Mouse (Mus musculus): ENCODE data around the gene Nr2c2ap. TPM values are rescaled to one million over a fixed set of nuclear protein-coding genes. Genes with fewer than 3 reads are reported as not detected.

The Nr2c2ap gene
- 16.8 and 17.4 TPM in 2 replicates for polyA plus RNA-seq (2015; fragmentation: Nextera tagmentation; extraction: Ambion mirVana)

DNA sequence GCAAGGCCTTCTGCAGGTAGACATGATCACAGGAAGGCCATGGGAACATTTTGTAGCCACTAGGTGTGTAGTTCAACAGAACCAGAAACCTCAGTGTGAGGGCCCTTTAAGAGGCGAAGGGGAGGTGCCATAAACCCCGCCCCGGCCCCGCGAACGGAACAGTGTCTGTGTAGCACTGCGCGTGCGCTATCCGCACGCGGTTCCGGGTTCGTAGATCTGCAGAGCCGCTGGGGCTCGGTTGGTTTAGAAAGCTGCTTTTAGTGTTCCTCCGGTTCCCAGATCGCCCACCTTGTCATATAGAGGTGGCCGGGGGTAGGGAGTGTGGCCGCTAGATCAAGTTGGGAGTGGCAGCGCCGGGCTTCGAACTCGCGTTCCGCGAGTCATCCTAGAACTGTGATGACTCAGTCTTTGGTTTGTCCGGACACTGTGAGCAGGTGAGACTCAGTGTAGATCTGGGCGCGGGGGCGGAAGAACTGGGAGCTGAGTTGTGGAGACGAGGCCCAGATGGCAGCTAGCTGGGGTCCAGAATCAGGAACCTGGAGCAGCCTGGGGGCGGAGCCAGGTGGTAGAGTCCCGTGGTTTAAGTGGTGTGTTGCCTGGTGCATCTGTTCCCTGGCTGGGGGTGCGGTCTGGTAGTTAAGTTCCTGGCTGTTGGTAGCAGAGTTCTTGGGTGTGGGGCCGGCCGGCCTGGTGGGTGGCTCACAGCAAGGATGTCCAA, at the start of gene Nr2c2ap:
Gene Nr2c2ap (plus strand): TSS at position 168 of the 718 bp plus-strand sequence.
- 1% methylated on average over 37 of the region's 37 CpGs for WGBS (ENCODE audit: insufficient replicate concordance)
- no peaks in the 10 kb centered on the region for H3K27me3 ChIP-seq
- ATAC-seq (ENCODE audit: insufficient read depth): peak; percentile 82
- peak within 1 kb of the TSS; percentile 52 for H3K9ac ChIP-seq
- no peaks in the 10 kb centered on the region for H3K9me3 ChIP-seq (replicated peaks)
- peaks cover 40% of the 10 kb centered on the region for H3K36me3 ChIP-seq (replicated peaks)
- peak within 1 kb of the TSS; percentile 63 for H3K27ac ChIP-seq (replicated peaks)
- H3K4me2 ChIP-seq: peak within 1 kb of the TSS; percentile 87
- peak within 1 kb of the TSS; percentile 79 for H3K4me3 ChIP-seq (replicated peaks)
- H3K4me1 ChIP-seq (replicated peaks): peaks cover 43% of the 10 kb centered on the region

- Histone ChIP-seq H3K36me3 (replicated peaks) (no peaks in the 10 kb centered on the region), H3K9me3 (replicated peaks) (no peaks in the 10 kb centered on the region), H3K27ac (replicated peaks) (no peak overlapping the region), H3K4me3 (replicated peaks) (no peak overlapping the region), H3K4me2 (no peak overlapping the region), H3K27me3 (peaks cover 63% of the 10 kb centered on the region), H3K9ac (no peak overlapping the region), H3K4me1 (replicated peaks) (peaks cover 18% of the 10 kb centered on the region)
- no peak for ATAC-seq (ENCODE audit: insufficient read depth)
- WGBS (ENCODE audit: insufficient replicate concordance): 73% methylated on average over 2 of the region's 2 CpGs
Measured at GRCm38 (mm10) chr8:70081976-70082375, 49.2 kb upstream of the Nr2c2ap start.

DNA sequence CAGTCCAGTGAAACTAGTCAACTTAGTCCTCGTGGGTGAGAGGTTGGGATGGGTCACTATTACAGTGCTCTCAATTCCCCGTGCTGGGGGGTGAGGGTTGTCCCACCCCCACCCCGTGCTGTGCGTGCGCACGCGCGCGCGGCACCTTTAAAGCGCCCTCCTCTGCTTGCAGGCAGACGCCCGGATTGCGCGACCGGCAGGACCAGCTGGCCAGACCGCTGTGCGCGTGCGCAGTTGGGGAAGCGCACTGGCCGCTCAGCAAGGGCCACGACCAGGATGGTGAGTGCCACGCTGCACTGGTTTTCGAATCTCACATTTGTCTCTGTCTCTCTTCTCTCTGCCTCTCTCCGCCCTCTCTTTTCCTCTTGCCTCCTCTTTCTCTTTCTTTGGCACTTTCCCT, 47.8 kb upstream of the Nr2c2ap start, which contains the start of gene Hapln4:
Gene Hapln4 (plus strand): TSS at position 173 of the 400 bp plus-strand sequence.
- Histone ChIP-seq H3K4me2 (peak within 1 kb of the TSS; percentile 62), H3K4me3 (replicated peaks) (peak within 1 kb of the TSS; percentile 40), H3K36me3 (replicated peaks) (no peaks in the 10 kb centered on the region), H3K9me3 (replicated peaks) (no peaks in the 10 kb centered on the region), H3K27me3 (peaks cover 76% of the 10 kb centered on the region), H3K27ac (replicated peaks) (no peak within 1 kb of the TSS), H3K4me1 (replicated peaks) (peaks cover 22% of the 10 kb centered on the region), H3K9ac (no peak within 1 kb of the TSS)
- WGBS (ENCODE audit: insufficient replicate concordance): 1% methylated on average over 26 of the region's 26 CpGs
- no peak for ATAC-seq (ENCODE audit: insufficient read depth)

GRCm38 (mm10) chr8:70084191-70085065, 46.7 kb upstream of the Nr2c2ap start:
- H3K4me1 ChIP-seq (replicated peaks): peaks cover 23% of the 10 kb centered on the region
- H3K9ac ChIP-seq: no peak overlapping the region
- ATAC-seq (ENCODE audit: insufficient read depth): no peak
- H3K4me2 ChIP-seq: peak overlapping the region; percentile 62
- WGBS (ENCODE audit: insufficient replicate concordance): 3% methylated on average over 71 of the region's 71 CpGs
- peak overlapping the region; percentile 40 for H3K4me3 ChIP-seq (replicated peaks)
- H3K36me3 ChIP-seq (replicated peaks): no peaks in the 10 kb centered on the region
- H3K27ac ChIP-seq (replicated peaks): no peak overlapping the region
- H3K9me3 ChIP-seq (replicated peaks): no peaks in the 10 kb centered on the region
- H3K27me3 ChIP-seq: peaks cover 84% of the 10 kb centered on the region

- ATAC-seq (ENCODE audit: insufficient read depth): no peak
- Histone ChIP-seq H3K27ac (replicated peaks) (no peak overlapping the region), H3K4me3 (replicated peaks) (no peak overlapping the region), H3K27me3 (peaks cover 100% of the 10 kb centered on the region), H3K4me2 (no peak overlapping the region), H3K9me3 (replicated peaks) (no peaks in the 10 kb centered on the region), H3K36me3 (replicated peaks) (no peaks in the 10 kb centered on the region), H3K9ac (no peak overlapping the region), H3K4me1 (replicated peaks) (peaks cover 23% of the 10 kb centered on the region)
- 36% methylated on average over 1 of the region's 1 CpGs for WGBS (ENCODE audit: insufficient replicate concordance)
Measured at GRCm38 (mm10) chr8:70086151-70086550, 45.0 kb upstream of the Nr2c2ap start.

DNA sequence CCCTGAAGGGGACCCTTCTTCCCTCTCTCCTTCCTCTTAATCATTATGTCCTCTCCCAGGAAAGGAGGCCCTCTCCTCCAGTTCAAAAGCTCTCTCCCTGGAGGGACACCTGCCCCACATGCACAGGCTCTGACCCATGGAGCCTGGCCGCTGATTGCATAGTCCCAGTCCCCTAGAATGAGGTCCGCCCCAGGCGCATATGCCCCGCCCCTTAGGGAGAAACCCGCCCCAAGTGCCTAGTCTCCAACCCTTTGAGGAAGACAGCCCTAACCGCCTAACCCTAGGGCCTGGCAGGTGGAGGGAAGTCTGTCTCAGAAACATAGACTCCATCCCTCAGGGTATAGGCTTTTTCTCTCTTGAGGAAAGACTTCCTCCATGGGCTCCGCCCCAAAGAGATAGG, 43.9 kb upstream of the Nr2c2ap start:
- no peak overlapping the region for H3K27ac ChIP-seq (replicated peaks)
- H3K4me2 ChIP-seq: no peak overlapping the region
- H3K4me3 ChIP-seq (replicated peaks): no peak overlapping the region
- H3K27me3 ChIP-seq: peaks cover 100% of the 10 kb centered on the region
- WGBS (ENCODE audit: insufficient replicate concordance): 8% methylated on average over 7 of the region's 7 CpGs
- no peak for ATAC-seq (ENCODE audit: insufficient read depth)
- no peaks in the 10 kb centered on the region for H3K9me3 ChIP-seq (replicated peaks)
- no peak overlapping the region for H3K9ac ChIP-seq
- no peaks in the 10 kb centered on the region for H3K36me3 ChIP-seq (replicated peaks)
- peaks cover 23% of the 10 kb centered on the region for H3K4me1 ChIP-seq (replicated peaks)

GRCm38 (mm10) chr8:70087836-70088650, 43.1 kb upstream of the Nr2c2ap start:
- WGBS (ENCODE audit: insufficient replicate concordance): 6% methylated on average over 56 of the region's 56 CpGs
- no peaks in the 10 kb centered on the region for H3K9me3 ChIP-seq (replicated peaks)
- peaks cover 97% of the 10 kb centered on the region for H3K27me3 ChIP-seq
- H3K4me2 ChIP-seq: peak overlapping the region; percentile 27; the same call in 1 of the 2 replicates
- ATAC-seq (ENCODE audit: insufficient read depth): no peak
- H3K9ac ChIP-seq: no peak overlapping the region
- no peaks in the 10 kb centered on the region for H3K36me3 ChIP-seq (replicated peaks)
- no peak overlapping the region for H3K27ac ChIP-seq (replicated peaks)
- no peak overlapping the region for H3K4me3 ChIP-seq (replicated peaks)
- H3K4me1 ChIP-seq (replicated peaks): peaks cover 22% of the 10 kb centered on the region

DNA sequence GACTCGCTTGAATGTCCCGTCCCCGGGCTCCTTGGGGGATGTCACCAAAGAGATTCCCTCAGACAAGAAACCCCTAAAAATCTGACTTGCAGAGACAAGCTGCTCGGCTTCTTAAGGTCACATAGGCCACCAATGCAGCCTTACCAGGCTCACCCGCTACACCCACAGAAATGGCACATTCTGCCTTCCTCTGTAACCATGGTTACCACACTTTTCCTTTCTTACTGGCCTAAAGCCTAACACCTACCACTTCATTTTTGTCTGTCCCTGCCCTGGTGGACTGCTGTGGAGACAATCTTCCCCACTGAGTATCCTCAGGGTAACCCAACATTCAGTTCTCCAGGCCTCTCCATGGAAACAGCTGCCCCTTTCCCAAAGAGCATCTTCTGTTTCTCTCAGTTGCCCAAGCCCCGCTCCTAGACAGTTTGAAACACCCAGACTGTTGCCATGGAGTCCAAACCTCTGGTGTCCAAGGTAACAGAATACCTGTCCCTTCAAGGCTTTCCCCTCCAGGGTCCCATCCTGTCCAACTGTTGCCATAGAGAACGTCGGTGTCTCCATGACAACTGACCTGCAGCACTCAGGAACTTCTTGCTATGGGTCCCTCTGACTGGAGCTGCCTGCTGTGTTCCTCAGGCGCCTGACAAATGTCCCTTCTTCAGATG, 41.7 kb upstream of the Nr2c2ap start:
- Histone ChIP-seq H3K4me2 (no peak overlapping the region), H3K27me3 (peaks cover 95% of the 10 kb centered on the region), H3K4me1 (replicated peaks) (peaks cover 8% of the 10 kb centered on the region), H3K9me3 (replicated peaks) (no peaks in the 10 kb centered on the region), H3K27ac (replicated peaks) (no peak overlapping the region), H3K4me3 (replicated peaks) (no peak overlapping the region), H3K36me3 (replicated peaks) (no peaks in the 10 kb centered on the region), H3K9ac (no peak overlapping the region)
- WGBS (ENCODE audit: insufficient replicate concordance): 53% methylated on average over 9 of the region's 9 CpGs
- no peak for ATAC-seq (ENCODE audit: insufficient read depth)

DNA sequence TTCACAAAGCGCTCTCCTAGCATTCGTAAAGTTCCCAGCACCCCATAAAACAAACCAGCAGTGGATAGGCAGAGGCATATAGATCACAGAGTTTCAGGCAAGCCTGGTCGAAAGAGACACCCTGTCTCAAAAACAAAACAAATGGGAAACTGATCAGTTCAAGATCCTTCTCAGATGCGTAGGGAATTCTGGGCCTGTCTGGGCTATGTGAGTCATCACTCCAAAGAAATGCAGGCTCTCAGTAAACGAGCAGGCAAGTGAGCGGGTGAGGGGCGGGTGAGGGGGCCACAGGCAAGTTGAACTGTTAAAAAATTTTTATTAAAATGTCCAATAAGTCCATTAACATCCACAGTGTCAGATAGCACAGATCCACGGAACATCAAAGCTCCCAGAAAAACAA, 38.3 kb upstream of the Nr2c2ap start:
- Histone ChIP-seq H3K9me3 (replicated peaks) (no peaks in the 10 kb centered on the region), H3K4me1 (replicated peaks) (peaks cover 5% of the 10 kb centered on the region; the same call in 1 of the 2 replicates), H3K9ac (no peak overlapping the region), H3K36me3 (replicated peaks) (no peaks in the 10 kb centered on the region), H3K4me3 (replicated peaks) (no peak overlapping the region), H3K4me2 (no peak overlapping the region), H3K27ac (replicated peaks) (no peak overlapping the region), H3K27me3 (peaks cover 61% of the 10 kb centered on the region)
- 52% methylated on average over 8 of the region's 8 CpGs for WGBS (ENCODE audit: insufficient replicate concordance)
- ATAC-seq (ENCODE audit: insufficient read depth): no peak

DNA sequence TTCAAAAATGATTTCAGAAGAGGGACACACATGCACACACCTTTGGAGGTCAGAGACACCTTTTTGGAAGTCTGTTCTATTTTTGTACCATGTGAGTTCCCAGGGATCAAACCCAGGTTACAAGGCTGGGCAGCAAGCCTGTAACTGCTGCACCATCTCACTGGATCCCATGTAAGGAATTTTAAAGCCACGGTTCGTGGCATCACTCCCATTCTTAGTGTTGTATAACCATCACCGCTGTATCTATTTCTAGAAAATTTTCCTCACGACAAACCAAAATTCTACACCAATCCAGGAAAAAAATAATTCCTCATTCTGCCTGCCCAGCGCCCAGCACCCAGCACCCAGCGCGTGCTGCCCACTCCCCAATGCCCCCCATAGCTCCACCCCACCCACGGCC, 31.9 kb upstream of the Nr2c2ap start:
- no peak overlapping the region for H3K9ac ChIP-seq
- H3K27ac ChIP-seq (replicated peaks): no peak overlapping the region
- H3K36me3 ChIP-seq (replicated peaks): no peaks in the 10 kb centered on the region
- no peaks in the 10 kb centered on the region for H3K4me1 ChIP-seq (replicated peaks)
- 60% methylated on average over 8 of the region's 8 CpGs for WGBS (ENCODE audit: insufficient replicate concordance)
- ATAC-seq (ENCODE audit: insufficient read depth): no peak
- H3K4me3 ChIP-seq (replicated peaks): no peak overlapping the region
- peaks cover 18% of the 10 kb centered on the region; the same call in 1 of the 2 replicates for H3K27me3 ChIP-seq
- no peaks in the 10 kb centered on the region for H3K9me3 ChIP-seq (replicated peaks)
- no peak overlapping the region for H3K4me2 ChIP-seq
